Mouse (Mus musculus): ENCODE data around the gene Fam71b.

Gene Fam71b

GRCm38 (mm10) chr11:46431129-46431528 is 34.8 kb downstream of the Fam71b start:
- DNase-seq (ENCODE audit: low spot score): peak; percentile 90

GRCm38 (mm10) chr11:46435363-46435762 is 39.0 kb downstream of the Fam71b start:
- DNase-seq (ENCODE audit: low spot score): no peak

- DNase-seq (ENCODE audit: low spot score): peak; percentile 96
These were observed 40.5 kb downstream of the Fam71b start, which contains the start of gene Med7 for GRCm38 (mm10) chr11:46436760-46437458. Gene Med7 (plus strand): TSS chr11:46436925.

- DNase-seq (ENCODE audit: low spot score): no peak
These were observed 41.2 kb downstream of the Fam71b start for GRCm38 (mm10) chr11:46437459-46438000.

- no peak for DNase-seq (ENCODE audit: low spot score)
These were observed 42.7 kb downstream of the Fam71b start for GRCm38 (mm10) chr11:46439005-46439543.

- DNase-seq (ENCODE audit: low spot score): no peak
These were observed 45.4 kb downstream of the Fam71b start for GRCm38 (mm10) chr11:46441774-46442173.

- no peak for DNase-seq (ENCODE audit: low spot score)
These were observed 46.8 kb downstream of the Fam71b start for GRCm38 (mm10) chr11:46443152-46443551.

- DNase-seq (ENCODE audit: low spot score): no peak
These were observed 47.6 kb downstream of the Fam71b start for GRCm38 (mm10) chr11:46443979-46444378.

- DNase-seq (ENCODE audit: low spot score): no peak
These were observed 49.8 kb downstream of the Fam71b start for GRCm38 (mm10) chr11:46446150-46446549.

GRCm38 (mm10) chr11:46447644-46448484 is 51.5 kb downstream of the Fam71b start:
- no peak for DNase-seq (ENCODE audit: low spot score)

GRCm38 (mm10) chr11:46449461-46450080 is 53.2 kb downstream of the Fam71b start:
- no peak for DNase-seq (ENCODE audit: low spot score)

- peak; percentile 22 for DNase-seq (ENCODE audit: low spot score)
These were observed 58.2 kb downstream of the Fam71b start, which contains the start of gene Havcr2 for GRCm38 (mm10) chr11:46454453-46455045. Gene Havcr2 (plus strand): TSS chr11:46454935.
